Mouse (Mus musculus) cerebellum, postnatal 36 days (tissue): ENCODE data around the gene Timp3.

ENCODE experiments used
- DNase-seq, 2 experiments: peaks; one replicate each; pipeline ENCODE4 v3.0.0; 2021 to 2022; ENCODE audit warnings: mixed read lengths in 2 of 2

Timp3 gene

DNA sequence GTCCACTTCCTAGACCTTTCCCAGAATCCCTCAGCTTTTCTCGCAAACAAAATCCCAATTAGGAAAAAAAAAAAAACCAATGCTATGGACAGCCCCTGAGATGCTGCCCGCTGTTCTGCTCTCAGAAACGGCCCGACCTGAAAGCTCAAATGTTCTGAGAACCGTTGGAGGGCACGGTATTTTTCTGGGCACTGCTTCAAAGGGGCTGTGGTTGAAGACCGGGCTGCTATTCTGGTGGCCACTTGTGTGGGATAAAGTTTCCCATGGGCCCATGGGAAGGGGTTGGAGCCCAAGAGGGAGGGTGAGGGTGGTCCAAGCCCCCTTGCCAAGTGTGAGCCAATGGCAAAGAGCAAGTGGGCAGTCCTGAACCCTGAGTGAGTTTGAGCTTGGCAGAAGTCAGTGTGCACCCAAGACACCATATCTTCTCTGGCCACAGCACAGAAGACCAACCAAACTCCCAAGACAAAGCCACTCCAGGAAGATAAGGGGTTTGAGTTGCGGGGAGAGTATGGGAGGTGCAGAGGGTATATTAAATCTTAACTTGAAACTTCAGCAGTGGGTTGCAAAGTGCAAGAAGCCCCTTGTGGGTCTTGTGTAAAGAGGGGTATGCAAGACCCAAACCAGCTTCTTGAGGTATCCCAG lies 29.2 kb downstream of the Timp3 start:
- DNase-seq: no peak

DNA sequence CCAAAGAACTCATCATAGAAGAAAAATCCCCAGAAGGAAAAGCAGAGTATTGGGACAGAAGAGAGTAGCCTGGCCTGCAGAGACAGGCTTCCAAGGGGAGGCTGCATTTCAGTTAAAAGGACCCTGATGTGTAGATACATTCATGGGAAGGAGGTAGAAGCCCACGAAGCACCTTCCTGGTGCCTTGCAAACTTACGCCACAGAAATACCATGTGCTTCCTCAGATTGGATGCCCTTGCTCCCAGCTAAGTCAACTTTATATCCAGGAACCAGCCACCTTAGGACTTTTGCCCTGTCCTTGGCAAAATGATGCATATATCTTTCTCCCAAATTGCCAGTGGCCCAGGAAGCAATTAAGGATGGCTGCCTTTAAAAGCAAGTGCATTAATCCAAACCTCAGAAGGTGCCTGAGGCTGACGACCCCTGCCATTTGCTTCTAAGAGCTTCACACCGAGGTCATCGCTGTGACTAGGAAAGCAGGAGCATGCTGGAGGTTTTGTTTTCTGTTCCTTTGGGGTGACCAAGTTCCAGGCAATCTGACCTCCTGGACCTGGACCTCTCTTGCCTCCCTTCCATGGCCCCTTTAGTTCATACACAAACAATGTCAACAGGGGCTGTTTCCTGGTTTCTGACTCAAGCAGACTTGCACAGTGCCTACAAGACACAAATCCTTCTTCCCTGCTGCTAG lies 31.0 kb downstream of the Timp3 start:
- no peak for DNase-seq

DNA sequence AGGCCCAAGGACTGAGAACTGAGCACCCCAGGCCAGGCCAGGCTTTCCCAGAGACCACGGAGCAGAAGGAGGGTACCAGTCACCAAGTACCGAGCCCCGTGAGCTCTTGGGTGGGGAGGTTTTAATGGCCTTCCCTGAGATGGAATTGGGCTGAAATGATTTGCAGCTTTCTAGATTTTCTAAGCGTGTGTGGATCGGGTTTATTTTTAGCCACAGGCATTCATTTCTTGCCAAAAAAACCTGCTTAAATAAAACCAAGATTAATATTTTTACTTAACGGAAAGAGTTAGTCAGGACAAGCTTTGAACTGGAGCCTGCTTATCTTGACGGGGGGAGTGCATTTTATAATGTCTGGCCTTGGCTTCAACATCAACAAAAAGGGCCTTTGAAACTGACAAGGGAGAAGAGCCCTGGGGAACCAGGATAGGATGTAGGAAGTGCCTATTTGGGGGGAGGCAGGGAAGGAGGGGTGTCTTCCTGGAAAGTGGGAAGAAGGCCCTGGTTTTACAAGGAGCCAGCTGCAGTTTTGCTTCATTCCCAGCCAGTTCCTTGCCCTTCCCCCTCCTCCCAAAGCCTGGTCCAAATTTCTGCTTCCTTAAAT lies 31.6 kb downstream of the Timp3 start:
- no peak for DNase-seq

DNA sequence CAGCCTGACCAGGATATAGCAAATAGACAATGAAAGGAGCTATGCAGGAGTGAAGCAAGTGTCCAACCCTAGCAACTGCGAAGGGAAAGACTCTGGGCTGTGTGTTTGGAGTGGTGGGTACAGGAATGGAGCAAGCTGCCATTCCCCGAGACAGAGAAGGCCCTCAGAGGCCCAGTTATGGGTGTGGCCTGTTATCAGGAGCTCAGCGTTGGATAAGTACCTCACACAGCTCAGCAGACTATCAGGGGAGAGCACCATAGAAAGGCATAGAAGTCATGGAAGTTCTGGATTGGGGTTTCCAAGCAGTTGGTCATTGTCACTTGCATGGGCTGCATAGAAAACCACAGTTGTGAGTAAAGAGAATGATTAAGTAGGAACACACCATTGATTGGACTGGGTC lies 32.8 kb downstream of the Timp3 start:
- no peak for DNase-seq

DNA sequence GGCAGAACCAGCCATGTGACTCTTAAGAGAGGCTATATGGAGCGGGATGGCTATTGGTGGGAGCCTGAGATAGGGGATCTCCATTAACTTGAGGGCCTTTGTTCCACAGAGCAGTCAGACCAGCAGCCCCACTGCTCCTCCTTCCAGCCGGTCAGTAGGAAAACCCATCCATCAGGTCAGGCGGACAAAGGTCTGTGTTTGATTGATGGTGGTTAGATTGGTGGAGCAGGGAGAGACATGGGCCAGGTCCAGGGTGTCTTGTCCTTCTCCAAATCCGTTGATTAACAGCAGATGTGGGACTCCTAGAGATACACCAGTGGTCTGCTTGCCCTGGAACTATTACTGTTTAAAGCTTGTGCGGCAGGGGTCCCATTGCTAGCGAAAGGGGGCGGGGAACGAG lies 34.4 kb downstream of the Timp3 start:
- no peak for DNase-seq

DNA sequence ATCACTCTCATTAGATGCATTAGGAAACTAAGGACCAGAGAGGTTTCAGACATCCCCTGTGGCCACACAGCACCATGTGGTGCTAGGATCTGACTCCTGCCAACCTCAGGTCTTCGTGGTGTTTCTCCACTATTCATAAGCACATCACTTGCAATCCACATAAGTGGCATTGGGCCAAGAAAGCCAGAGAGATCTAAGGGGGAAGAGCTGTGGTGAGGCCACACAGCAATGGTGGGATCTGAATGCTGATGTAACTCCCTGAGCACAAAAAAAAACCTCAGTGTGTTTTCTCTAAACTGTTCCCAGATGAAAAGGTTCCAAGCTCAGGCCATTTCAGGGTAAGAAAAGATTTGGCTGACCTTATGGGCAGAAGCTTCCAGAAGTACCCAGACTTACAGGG lies 36.3 kb downstream of the Timp3 start:
- DNase-seq: no peak

DNA sequence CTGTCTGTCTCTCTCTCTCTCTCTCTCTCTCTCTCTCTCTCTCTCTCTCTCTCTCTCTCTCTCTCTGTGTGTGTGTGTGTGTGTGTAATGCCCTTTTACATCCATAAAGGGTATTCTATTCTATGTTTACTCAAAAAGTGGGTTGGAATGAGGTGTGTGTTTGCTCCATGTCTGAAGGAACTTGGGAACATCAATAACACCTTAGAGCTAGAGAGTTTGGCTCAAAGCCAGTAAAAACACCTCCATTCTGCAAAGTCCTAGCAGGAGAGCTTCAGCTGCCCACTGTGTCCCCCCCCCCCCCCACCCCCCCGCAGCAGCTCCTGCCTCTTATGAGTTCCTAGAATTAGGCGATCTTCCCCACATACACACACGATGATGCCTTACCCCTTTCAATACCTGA lies 37.1 kb downstream of the Timp3 start:
- DNase-seq: no peak

DNA sequence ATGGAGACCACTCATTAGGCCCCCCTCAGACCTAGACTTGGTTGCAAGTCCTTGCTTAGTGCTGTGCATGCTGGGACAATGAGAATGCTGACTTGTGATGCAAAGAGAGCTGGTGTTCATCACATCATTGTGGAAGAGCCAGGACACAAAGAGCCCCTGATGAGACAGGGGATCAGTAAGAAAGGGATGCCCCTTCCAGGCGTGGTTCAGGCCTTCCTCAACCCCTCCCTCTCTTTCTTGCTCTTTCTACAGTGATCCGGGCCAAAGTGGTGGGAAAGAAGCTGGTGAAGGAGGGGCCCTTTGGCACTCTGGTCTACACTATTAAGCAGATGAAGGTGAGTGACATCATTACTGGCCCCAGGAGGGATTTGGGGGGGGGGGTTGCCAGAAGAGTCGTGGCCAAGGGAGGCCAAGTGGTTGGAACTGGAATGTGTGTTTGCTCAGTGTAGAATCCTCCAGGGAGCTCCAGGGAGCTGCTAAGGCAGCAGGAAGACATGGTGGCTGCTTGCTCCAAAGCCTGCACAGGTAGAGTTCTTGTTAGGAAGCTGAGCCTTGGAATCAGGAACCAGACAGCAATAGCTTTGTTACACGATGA lies 38.0 kb downstream of the Timp3 start:
- DNase-seq: no peak

DNA sequence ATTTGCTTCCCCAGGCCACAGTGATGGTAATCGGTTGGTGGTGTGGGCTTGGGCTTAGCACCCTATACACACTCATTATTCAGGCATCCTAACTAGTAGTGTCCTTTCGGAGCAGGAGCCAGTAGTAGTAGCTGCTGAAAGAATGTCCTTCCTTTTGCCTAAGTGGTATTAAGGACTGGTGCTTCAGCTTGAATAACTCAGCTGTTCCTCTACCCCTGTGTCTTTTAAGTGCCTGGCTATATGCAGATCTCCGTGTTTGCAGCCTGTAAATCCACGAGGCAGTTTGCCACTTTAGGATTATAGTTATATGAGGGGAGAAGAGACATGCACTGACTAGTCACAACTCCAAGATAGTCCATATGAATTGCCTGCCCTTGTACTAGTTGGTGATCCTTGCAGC lies 38.9 kb downstream of the Timp3 start:
- DNase-seq: no peak

DNA sequence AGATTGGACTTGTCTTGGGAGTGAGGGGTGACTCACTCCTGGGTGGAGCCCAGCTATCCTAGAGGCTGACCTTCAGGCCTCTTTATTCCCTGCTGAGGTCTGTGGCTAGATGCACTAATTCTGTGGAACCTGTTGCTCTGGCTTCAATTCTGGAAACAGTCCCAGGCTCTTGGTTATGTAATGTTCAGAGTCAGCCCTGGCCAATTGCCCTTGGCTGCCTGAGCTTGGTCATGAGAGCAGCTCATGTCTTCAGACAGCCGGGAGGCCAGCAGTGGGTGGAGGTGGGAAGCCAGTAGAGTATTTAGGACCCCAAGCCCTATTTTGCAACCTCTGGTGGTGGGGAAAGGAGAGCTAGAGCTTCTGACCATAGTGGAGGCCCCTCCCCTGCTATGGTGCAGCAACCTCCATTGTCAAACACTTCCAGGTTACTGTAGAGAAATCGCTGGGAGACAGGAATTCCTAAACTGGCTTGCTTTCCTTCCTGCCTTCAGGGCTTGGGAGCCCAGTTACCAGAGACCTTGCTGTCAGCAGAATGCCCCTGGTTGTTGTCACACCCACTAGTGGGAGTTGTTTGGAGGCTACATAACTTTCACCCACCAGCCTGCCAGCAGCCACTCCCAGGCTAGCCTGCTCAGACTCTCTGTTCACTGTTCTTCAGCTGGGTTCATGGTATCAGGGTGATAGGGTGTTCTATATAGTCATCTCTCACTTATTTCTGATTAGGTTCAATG lies 39.6 kb downstream of the Timp3 start:
- DNase-seq: peak; percentile 90 to 96

DNA sequence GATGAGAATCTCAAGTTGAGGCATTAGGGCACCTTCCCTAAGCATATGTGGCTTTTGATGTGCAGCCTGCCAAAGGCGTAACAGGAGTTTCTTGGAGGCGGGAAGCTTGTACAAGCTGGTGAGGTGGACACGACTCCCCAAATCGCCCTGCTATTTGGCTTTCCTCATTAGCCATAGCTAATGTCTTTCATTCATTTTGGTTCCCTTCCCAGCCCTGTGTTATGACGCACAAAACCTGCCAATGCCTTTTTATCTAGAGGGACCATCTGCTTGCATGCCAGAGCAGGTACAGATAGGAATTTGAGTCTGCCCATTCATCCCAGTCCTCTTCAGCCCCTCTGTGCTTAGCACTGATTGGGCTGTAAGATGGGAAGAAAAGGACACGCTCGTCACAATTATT lies 40.2 kb downstream of the Timp3 start:
- peak in 1 of 2 experiments; percentile 37 for DNase-seq

DNA sequence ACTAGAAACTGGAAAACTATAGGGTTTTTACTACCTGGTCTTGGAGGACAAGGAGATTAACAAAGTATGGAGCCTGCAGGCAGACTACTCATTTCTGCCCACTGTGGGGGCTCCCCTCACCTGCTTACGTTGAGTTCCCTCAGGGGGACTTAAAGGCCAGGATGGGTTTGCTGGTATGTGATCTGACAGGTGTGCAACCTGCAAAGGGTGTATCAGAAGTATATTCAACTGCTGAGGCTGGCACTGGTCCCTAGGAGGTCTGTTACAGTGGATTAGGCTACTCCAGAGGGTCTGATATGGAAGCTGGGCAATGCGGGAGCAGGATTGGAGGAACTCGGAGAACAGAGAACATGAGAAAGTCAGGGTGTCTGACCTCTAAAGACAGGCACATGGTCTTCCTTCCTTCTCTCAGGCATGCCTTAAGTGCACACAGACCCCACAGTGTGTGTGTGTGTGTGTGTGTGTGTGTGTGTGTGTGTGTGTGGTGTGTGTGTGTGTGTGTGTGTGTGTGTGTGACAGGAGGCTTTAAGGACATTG lies 40.9 kb downstream of the Timp3 start:
- no peak for DNase-seq

DNA sequence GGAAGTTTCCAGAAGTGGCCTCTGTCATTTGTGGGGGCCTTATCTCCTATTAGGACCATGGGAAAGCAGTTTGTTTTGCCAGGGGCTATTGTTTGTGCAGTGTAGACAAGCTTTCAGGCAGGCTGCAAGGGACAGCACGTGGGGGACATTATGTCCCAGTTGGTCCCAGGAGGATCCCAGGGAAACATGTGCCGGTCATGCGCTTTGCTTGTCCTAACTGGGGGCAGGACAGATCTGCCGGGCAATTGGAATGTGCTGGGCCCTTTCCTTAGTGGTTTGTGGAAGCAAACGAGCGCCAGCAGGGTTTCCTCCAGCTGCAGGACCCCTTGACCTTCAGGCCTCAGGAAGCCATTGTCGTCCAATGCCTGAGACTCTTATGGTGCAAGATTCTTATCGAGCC lies 41.4 kb downstream of the Timp3 start:
- DNase-seq: no peak

DNA sequence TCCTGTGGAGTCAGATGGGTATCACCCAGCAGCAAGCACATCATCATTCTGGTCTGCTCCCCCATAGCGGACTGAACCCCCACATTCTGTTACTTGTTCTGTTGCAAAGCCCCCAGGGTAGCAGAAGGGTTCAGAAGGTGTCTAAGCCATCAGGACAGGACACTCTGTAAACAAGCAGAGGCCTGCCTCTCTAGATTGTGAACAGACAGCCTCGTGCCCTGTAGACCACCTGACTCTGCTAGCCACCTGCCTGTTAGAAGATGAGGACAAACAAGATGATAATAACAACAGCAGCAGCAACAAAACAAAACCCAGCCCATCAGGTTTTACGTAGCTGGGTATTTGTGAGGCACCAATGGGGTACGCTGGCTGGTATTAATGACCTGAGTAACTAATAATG lies 42.0 kb downstream of the Timp3 start:
- no peak for DNase-seq

DNA sequence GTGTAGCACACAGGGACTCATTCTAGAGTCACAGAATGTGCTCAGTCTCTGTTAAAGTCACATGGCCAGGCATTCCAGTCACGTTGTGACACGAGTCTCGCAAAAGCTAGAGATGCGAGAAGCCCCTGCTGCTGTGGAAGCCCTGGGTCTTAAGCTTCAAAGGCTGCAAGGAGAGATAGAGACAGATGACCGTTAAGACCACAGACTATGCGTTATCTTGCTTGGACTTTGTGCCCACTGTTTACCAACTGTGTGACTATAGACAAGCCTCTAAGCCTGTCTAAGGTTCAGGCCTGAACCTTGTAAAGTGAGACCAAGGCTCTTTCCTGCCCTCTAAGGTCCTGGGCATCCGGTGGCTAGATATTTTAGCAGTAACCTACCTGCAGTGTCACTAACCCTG lies 42.5 kb downstream of the Timp3 start:
- DNase-seq: no peak

DNA sequence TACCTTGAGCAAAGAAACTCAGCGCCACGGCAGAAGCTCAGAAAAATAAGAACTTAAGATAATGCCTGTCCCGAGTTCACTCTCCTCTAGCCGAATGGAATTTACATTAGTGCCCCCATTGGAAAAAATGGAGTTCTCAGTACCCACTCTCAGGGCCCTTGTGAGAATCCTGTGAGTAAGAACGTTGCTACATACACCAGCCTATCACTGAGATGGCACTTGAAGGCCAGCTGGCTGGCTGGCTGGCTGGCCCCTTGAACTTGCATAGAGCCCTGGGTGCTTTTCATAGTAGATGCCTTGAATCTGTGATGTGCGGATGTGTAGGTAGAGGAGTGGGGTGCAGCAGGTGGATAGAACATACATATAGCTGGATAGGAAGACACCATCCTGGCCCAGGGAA lies 43.2 kb downstream of the Timp3 start:
- DNase-seq: no peak

DNA sequence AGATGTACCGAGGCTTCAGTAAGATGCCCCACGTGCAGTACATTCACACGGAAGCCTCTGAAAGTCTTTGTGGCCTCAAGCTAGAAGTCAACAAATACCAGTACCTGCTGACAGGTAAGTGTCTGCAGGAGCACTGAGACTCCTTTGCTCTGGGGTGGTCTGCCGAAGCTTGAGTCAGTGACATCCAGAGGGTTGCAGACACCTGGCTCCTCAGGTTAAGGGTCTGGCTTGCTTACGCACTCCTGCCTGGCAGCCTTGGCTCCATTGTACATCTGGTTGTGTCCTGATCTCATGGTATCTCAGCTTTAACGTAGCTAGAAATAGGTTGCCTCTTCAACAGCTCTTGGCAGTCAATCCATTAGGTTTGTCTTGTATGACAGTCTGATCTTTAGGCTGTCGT lies 43.8 kb downstream of the Timp3 start:
- no peak for DNase-seq

DNA sequence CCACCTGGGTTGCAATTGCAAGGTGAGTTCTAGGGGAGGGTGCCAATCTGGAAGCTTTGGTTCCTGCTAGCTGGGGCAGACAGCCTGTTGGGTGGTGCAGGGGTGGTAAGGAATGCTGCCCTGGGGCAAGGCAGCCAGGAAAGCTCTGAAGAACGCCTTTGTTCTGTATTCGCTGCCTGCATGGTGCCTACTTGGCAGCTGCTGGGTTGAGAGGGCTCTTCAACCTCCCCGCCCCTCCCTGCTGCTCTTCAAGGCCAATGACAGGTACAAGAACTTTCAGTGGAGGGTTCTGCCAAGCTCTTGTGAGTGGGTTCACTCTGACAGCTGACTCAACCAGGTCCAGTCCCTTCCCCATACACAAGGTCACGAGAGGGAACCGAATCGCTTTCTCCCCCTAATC lies 44.5 kb downstream of the Timp3 start:
- DNase-seq: no peak

DNA sequence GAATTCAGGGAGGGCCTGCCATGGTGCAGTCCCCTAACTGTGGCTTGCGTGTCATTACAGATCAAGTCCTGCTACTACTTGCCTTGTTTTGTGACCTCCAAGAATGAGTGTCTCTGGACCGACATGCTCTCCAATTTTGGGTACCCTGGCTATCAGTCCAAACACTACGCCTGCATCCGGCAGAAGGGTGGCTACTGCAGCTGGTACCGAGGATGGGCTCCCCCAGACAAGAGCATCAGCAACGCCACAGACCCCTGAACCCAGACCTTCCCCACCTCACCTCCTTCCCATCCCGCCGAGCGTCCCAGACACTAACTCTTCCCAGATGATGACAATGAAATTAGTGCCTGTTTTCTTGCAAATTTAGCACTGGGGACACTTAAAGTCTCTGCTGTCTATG lies 45.5 kb downstream of the Timp3 start:
- DNase-seq: no peak

DNA sequence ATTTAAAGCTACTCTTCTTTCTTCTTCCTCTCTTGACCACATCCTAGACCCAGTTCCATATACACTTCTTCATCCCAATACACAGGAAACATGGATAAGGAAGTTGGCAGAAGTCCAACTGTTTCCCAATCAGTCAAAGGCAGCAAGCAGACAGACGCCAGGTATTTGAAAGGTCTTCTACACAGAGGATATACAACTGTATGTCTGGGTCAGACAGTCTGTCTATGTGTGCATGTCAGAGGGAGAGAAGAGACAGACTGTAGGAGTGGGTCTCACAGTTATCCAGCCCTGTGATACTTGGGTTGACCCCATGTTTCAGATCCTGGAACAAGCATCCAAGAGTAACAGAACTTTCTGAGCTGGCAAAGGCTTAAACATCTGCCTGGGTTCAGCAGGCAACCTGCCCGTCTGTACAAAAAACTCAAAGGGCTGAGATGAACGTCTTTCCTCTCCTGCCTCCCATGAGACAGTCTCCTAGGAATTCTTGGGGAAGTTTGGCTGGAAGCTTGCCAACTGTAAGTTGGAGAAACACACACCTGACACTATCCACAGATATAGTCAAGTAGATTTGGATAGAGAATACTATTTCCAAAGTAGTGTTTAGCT lies 46.2 kb downstream of the Timp3 start:
- DNase-seq: no peak

DNA sequence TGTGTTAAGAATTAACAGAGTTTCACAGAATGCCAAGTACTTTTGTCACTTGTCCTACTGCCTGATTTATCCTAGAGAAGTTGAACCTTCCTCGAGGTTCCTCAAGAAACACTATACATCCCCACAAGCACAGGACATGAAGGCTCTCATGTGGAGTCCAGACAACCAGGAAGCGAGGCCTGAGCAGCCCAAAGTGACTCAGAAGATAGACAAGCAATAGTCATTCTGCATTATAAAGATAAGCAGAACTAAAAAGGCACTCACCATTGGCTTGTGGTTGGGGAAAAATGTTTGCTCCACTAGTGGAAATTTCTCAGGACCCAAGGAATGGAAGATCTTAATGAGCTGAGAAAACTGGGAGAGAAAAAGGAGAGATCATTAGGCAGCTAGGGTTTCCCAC lies 51.1 kb downstream of the Timp3 start:
- DNase-seq: no peak

DNA sequence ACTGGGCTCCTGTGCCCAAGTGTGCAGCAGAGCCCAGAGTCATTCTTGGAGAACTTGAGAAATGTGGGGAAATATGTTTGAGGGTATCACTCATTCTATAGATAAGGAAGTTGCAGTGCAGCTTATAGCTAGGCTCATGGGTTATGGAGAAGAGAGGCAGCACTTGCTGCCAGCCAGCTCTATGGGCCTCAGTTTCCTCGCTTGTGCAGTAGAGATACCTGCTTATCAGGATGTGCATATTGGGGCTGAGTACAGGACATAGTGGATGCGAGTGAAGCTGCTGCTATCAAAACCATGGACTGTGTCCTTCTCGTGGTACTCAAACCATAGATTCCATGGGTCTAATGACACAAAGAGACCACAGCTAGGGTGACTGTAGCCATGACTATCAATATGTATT lies 52.3 kb downstream of the Timp3 start:
- no peak for DNase-seq
